Mouse (Mus musculus) kidney, postnatal 14 days (tissue): Measurements from ENCODE around the gene Bri3bp.
"Not testable (repeated sequence)": the region's sequence is repeated elsewhere in the genome, so short reads cannot be mapped to it uniquely, and the experiment has no call there.

Experiments used
- DNase-seq: peaks from one replicate; pipeline ENCODE4 v3.0.0; 2022; ENCODE audit warnings: mixed read lengths

Gene Bri3bp

DNA sequence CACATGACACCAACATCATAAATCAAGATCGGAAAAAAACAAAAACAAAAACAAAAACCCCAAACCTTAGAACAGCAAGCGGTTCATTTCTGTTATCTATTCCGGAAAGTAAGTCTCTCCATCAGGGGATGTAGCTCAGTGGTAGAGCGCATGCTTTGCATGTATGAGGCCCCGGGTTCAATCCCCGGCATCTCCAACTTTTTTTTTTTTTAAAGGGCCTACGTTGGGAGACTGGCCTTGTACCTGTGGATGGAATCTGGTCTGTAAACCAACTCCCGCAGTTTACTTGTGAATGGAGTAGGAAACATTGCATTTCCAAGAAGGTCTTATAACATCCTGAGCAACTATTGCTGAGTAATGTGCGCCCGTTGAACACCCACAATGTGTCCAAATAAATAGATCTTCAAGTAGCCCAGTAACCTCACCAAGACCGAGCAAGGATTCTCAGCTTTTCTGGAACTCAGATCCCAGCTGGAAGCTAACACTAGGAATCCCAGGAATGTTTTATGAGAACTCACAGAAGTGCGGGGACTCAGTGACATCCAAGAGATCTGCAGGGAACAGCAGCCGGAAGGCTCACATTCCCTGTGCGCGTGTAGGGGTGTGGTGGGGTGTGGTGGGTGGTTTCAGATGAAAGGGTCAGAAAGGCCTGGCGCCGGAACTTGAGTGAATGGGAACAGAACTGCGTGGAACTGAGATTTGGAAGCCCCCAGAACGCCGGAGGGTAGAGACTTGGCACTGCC lies 31.8 kb upstream of the Bri3bp start:
- DNase-seq: peak; percentile 48

DNA sequence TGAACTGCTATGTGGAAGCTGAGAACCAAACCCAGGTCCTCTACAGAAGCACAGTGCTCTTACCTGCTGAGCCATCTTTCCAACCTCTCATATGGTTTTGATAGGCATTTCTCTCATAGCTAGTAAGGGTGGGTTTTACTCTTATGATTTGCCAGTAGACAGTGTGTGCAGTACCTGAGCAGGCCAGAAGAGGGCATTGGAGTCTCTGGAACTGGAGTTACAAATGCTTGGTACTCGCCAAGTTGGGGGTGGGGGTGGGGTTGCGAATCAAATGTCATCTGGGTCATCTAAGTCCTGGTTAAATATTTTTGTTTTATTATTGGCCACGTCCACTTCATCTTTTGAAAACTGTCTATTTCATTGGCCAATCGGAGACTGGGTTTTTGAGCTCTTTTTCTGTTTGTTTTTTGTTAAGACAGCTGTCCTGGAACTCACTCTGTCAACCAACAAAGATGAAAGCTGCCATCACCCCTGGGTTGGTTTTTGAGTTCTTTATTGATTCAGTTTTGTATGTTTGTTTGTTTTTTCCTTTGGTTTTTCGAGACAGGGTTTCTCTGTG lies 29.3 kb upstream of the Bri3bp start:
- DNase-seq: peak; percentile 69

DNA sequence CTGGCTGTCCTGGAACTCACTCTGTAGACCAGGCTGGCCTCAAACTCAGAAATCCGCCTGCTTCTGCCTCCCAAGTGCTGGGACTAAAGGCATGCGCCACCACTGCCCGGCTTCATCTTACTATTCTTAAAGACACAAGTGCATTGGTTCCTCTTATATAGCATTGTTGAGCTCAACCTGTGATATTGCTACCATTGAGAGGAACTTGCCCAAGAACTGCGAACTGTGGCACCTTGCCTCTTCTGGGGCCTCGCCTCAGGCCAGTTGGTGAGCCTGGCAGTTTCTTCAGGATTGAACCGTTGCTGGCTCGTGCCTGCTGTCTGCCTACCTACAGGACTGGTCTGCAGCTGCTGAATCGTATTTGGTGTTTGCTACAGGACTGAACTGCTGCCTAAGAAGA lies 28.8 kb upstream of the Bri3bp start:
- DNase-seq: not testable (repeated sequence)

DNA sequence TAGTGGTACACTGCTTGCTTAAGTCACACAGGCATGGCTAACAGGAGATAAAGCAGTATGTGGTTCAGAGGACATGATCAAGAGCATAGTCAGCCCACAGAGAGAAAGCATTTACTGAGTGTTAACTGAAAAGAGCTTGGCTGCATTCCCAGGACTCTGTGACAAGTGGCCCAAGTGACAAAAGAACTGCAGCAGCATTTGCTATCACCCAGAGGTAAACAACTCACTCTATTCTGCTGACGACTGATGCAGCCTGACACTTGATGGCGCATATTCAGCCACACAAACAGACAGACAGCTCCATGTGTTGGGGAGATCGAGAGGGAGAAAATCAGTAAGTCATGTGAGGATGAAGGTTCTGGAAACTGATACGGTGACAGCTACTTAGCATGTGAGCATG lies 27.6 kb upstream of the Bri3bp start:
- DNase-seq: no peak

DNA sequence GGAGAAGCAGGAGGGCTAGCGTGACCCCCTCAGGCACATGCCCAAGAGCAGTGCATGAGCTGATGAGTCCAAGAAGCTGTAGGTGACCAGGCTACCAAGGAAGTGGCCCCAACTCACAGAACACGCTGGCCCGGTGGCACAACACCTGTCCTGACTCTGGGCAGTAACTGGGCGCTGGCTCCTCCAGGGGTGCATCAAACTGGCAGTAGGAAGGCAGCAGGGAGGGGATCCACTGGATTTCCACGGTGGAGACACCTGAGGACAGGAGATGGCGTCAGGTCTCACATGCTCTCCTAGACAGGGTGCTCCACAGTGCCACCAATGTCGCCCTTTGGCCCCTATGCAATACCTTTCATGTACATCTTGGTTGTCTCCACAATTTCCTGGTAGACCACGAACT lies 25.2 kb upstream of the Bri3bp start:
- DNase-seq: no peak

DNA sequence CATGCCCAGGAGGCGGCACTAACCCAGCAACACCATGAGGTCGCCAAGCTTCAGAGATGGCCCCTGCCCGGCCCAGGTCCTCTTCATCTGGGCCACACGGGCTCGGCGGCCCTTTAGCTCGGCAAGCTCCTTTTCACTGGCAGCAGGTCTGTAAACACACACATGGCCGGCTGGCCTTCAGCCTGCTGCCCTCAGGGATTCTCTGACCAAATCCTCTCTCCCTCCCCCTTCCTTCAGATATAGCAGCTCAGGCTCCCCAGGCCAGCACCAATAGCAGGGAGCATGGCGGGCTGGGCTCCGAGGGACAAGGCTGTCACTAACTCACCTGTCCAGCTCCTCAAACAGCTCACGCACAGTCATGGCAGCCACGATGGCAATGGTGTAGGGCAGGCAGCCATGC lies 22.7 kb upstream of the Bri3bp start:
- no peak for DNase-seq

DNA sequence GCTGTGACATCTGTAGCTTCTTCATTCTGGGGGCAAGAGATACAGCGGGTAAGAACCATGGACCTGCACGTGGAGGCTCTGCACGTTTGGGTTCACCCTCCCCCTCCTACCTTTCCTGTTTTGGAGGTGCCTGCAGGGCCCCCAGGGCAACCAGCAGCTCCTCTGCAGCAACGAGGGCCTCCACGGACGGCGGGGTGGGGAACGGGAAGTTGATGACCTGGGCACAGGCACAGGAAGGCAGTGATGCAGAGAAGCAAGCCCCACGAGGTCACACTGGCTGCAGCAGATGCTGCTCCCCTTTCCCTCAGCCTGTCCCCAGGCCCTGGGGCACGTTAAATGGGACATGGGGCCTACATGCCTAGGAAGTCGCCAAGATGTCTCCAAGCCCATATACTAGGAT lies 22.2 kb upstream of the Bri3bp start:
- DNase-seq: no peak

DNA sequence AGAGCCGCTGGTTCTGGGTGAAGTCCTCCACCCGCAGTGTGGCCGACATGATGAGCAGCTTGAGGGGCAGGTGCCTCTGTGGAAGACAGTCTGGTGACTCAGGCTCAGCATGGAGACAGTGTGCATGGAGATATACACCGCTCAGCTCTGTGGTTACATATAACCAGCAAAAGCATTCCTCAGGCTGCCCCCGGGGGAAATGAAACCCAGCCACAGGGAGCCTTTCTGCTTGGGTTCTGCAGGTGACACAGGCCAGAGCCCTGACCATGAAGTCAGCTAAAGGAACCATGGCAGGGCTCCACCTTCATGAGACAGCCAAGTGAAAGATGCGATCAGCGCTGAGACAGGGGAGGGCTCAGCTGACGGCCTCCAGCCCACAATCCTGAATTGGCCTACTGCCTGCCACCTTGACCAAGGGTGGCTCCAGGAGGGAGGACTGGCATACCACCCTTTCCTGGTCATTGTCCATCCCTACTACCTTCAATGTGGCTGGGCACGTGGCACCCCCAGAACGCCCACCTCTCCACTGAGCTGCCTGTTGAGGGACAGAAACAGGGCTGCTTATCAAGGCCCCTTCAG lies 15.6 kb upstream of the Bri3bp start:
- DNase-seq: no peak

DNA sequence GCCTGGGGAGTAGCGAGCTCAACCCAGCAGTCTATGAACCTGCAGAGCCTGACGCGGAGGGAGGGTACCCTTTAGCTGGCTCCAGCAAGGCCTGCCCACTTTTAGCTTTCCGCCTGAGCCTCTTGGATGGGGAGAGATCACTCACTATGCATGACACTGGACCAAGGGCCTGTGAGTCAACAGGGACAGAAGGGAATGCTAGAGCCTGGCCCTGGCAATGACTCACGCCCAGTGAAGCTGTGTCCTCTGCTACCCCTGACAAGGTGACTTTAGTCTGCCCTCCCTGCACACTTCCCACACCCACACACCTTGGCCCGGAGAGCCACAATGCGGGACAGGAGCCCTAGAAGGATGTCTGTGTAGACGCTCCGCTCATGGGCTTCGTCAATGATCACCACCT lies 15.0 kb upstream of the Bri3bp start:
- no peak for DNase-seq

DNA sequence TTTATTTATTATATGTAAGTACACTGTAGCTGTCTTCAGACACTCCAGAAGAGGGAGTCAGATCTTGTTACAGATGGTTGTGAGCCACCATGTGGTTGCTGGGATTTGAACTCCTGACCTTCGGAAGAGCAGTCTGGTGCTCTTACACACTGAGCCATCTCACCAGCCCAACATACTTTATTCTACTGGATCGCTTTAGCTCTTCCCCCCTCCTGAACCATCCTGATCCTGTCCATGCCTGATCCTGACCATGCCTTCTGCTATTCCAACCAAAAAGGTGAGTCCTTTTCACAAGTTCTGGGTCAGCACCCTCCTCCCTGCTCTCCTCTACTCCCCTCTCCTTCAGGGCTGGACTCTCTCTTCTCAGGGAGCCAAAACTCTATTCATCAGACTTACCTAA lies 9.0 kb upstream of the Bri3bp start:
- not testable (repeated sequence) for DNase-seq

DNA sequence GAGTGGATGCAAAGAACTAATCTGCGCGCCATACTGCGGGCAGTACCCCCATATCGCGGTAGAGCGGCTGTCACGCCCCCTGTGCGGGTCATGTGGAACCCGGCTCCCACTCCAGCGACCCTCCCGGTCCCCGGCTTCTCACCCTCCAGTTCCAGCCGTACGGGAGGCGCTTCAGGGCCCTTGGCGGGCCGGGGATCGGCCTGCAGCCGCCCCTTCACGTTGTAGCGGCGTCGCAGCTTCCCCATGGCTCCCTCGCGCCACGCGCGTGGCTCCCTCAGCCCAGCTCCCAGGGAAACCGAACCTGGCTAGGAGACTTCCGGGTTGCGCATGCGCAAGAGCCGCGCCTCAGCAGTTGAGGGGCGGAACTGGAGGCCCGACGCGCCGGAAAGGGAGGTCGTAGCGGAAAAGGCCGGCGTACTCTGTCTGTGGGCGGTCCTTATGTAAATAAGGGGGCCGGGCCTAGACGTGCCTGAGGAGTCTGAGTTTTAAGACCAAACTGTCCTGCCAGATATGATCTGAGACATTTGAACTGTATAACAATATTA lies 7.5 kb upstream of the Bri3bp start, which contains the start of gene Dhx37:
Dhx37 (minus strand) TSS at position 329 of the 545 bp plus-strand sequence.
- peak; percentile 96 for DNase-seq

DNA sequence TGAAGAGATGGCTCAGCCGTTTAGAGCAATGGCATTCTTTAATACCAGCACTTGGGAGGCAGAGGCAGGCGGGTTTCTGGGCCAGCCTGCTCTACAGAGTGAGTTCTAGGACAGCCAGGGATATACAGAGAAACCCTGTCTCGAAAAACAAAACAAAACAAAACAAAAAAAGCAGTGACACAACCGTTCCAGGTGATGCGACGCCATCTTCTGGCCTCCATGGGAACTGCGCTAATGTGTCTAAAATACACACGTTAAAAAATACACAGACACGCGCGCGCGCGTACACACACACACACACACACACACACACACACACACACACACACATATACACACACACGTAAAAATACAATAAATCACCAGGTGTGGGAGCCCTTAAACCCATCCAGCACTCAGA lies 7.0 kb upstream of the Bri3bp start:
- not testable (repeated sequence) for DNase-seq

DNA sequence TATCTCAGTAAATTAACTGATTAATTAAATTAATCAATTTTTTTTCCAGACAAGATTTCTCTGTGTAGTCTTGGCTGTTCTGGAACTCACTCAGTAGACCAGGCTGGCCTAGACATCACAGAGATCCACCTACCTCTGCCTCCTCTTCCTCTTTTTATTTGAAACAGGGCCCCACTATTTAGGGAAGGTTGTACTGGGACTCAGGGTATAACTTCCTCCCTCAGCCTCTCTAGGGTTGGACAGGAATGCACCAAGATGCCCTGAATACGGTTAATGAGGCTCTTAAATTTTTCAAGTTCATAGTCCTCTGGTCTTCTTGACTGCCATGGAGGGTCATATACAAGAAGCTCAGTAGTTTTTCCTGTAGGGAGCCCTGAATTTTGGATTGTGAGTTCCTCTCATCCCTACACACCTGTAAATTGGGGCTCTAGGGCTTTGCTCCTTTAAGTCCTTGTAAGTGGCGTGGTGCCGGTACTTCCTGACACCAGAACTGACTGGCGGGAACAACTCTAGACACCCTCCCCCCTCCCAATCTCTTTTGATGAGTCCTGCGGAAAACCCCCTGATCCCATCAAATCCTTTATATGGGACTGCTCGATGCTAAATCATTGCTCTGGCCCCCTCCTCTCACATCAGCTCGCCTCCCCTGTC lies 660 bp upstream of the Bri3bp start:
- no peak for DNase-seq

DNA sequence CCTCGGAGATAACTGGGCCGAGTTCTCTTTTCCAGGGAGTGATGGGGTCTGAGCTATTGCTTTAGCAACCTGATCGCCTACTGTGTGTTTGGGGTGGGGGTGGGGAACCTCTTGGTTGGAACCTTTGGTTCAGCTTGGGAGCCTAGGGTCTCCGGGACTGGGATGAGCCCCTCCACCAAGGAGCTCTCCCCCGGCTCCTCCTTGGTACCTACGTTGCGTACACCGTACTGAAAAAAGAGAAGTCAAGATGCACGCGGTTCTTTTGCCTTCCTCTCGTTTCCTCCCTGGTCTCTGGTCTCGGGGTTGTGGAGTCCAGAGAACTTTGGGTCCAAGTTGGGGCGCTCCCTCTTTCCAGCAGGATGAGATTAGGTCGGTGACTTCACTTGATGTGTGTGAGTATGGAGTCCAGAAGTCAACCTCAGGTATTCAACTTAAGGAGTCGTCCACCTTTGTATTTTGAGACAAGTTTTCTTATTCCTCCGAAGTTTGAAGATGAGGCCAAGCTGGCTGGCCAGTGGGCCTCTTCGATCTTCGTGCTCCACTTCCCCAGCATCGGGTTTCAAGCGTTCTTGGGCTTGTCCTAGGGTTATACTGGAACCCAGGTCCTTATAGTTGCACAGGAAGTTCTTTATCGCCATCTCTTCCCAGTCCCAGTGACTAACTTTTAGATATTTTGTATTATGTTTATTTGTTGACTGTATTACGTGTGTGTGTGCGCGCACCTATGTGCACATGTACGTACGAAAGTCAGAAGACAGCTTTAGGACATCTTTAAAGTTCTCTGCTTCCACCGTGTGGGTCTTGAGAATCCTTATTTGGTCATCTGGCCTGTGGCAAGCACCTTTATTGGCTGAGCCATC lies 998 bp downstream of the Bri3bp start:
- no peak for DNase-seq

DNA sequence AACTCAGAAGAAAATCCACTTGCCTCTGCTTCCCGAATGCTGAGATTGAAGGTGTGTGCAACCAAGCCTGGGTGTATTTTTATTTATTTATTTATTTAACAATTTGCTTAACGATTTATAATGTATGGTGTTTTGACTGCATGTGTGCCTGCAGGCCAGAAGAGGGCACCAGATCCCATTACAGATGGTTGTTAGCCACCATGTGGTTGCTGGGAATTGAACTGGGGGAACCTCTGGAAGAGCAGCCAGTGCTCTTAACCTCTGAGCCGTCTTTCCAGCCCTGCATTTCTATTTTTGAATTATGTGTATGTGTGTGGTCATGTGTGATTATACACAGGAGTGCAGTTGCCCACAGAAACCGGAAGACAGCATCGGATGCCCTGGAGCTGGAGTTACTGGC lies 2.0 kb downstream of the Bri3bp start:
- no peak for DNase-seq

DNA sequence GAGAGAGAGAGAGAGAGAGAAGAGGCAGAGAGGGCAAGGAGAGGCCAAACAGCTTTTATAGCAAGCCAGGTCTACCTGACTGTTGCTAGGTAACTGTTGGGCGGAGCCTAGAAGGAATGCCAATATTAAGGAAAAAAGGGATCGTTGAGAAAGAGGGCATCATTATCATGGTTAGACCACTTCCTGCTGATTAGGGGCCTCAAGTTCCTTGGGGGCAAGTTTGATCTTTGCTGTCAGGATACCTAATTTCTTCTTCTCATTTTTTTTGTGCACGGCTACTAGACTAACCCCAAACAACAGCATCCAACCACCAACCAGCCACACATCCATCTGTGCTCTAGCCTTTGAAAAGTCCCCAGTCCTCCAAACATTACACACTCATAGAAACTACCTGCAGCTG lies 2.5 kb downstream of the Bri3bp start:
- no peak for DNase-seq

DNA sequence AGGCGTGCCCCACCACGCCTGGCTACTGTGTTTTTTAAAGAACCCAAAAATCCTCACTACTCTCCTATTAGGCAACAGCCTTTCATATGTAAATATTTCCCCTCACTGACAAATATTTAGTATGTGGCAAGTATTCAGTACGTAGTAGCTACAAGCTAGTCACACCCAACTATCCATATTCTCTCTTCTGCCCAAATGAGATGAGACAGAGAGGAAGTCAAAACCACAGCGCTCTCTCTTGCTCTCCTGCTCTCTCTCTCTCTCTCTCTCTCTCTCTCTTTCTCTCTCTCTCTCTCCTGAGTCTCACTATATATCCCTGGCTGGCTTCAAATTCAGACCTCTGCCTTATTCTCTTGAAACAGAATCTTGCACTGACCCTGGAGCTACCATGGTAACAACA lies 3.2 kb downstream of the Bri3bp start:
- no peak for DNase-seq

DNA sequence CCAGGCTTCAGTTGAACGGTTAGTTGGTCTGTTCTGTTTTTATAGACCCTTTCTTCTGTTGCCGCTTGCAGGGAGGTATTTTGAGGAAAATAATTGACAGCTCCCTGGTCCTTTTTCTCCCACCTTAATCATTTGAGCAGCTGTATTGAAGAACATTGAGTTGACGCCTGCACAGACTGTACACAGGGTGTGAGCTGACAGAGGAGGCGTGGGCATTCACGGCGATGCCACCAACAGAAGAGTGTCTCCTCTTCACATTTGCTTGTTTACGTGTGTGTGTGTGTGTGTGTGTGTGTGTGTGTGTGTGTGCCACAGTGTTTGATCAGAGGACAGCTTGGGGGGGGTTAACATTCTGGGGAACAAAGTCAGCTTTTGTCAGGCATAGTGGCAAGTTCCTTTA lies 5.0 kb downstream of the Bri3bp start:
- no peak for DNase-seq

DNA sequence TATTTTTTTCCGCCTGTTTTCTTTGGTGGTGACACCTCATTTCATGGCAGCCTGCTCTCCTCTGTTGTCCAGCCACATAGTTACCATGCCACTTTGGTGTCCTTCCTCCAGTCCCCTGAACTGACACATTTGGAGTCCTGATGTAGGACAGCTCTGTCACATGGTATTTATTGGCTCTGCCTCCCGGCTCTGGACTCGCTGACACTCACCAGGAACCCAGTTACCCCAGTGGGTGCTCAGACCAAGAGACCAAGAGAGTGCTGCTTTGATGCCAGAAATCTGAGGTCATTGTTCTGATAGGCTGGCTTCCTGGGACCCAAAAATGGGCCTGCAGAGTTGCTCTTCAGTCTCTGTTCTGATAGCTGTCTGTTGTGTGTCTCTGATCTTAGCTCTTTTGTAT lies 6.7 kb downstream of the Bri3bp start:
- DNase-seq: no peak

DNA sequence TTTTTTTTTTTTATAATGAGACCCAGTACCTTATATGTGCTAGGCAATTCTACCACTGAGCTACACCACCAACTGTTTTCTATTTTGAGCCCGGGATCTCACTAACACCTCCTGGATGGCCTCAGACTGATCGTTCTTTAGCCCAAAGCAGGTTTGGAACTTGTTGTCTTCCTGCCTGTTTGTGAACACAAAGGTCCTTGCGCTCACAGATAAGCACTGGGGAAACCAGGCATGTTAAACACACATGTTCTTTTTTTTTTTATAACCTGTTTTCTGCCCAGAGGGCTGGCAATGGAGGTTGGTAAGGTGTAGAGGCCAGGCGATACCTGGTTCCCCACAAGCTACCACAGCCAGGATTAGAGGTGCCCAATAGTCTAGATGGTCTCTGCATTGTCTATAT lies 7.3 kb downstream of the Bri3bp start:
- DNase-seq: no peak

DNA sequence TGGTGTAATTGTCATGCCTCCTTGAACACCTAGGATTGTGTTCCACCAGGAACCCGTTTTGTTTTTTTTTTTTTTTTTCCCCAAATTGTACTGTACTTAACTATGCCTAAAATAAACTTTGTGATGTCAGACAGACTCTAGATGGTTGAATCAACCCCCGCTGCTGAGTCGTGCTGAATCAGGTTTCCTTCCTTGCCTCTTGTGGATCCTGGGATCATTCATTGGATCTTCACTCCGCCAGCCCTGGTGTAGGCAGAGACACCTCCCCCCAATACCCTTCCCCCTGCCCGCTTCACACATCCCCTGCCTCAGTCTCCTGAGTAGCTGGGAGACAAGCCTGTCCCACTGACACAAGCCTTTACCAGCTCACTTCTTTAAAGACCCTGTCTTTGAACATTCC lies 7.9 kb downstream of the Bri3bp start:
- DNase-seq: no peak

DNA sequence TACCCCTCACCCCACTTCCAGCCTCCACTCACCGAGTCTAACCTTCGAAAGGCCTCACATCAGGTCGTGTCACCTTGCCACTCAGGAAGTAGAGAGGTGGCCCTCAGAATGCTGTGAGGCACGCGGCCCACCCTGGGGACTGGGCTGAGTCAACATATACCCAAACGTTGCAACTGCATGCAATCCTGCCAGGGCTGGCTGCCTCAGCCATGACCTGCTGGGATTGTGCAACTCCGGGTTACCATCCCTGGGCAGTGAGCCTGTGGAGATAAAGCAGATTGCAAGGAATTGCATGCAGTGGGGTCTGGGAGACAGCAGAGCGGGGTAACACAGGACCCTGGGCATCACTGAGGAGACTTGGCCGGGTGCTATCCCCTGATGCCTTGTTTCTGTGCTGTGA lies 11.2 kb downstream of the Bri3bp start:
- DNase-seq: no peak

DNA sequence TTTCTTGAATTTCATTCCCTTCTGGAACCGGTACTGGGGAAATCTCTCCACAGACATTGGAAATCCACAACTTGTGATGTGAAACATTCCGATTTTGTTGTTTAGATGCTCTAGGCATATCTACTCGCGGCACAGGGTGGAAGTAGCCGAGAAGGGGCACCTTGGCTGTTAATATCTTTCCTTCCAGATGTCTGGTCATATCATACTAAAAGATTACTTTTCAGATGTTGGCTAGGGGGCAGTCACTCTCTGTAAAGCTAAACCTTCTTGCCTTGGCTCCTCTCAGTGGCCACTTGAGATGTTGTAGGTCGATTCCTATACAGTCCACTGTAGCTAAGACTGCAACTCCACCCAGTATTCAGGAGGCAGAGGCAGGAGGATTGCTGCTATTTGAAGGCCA lies 14.7 kb downstream of the Bri3bp start:
- no peak for DNase-seq
